Mouse (Mus musculus) kidney, postnatal 36 days (tissue): Measurements from ENCODE around the gene Xxylt1.

Source experiments
- DNase-seq, 2 experiments: peaks; one replicate each; pipeline ENCODE4 v3.0.0; 2021 to 2022; ENCODE audit warnings: mixed read lengths in 2 of 2

The Xxylt1 gene

GRCm38 (mm10) chr16:31024221-31024620, 57.0 kb downstream of the Xxylt1 start:
- DNase-seq = no peak

GRCm38 (mm10) chr16:31023803-31024202, 57.4 kb downstream of the Xxylt1 start:
- no peak for DNase-seq

GRCm38 (mm10) chr16:31022287-31022686, 58.9 kb downstream of the Xxylt1 start:
- DNase-seq = peak; percentile 53 to 58

- DNase-seq = no peak
These were observed 61.7 kb downstream of the Xxylt1 start for GRCm38 (mm10) chr16:31019514-31019913.

GRCm38 (mm10) chr16:31017687-31018413, 63.4 kb downstream of the Xxylt1 start:
- no peak for DNase-seq

- DNase-seq = no peak
These were observed 64.6 kb downstream of the Xxylt1 start for GRCm38 (mm10) chr16:31016669-31017068.

GRCm38 (mm10) chr16:31016169-31016568, 65.1 kb downstream of the Xxylt1 start:
- DNase-seq = peak in 1 of 2 experiments; percentile 75

GRCm38 (mm10) chr16:31015271-31015670, 66.0 kb downstream of the Xxylt1 start:
- DNase-seq = no peak

- no peak for DNase-seq
These were observed 69.0 kb downstream of the Xxylt1 start for GRCm38 (mm10) chr16:31012236-31012635.

GRCm38 (mm10) chr16:31010443-31010842, 70.8 kb downstream of the Xxylt1 start:
- DNase-seq = no peak

- peak in 1 of 2 experiments; percentile 39 for DNase-seq
These were observed 72.9 kb downstream of the Xxylt1 start for GRCm38 (mm10) chr16:31008326-31008725.

- DNase-seq = no peak
These were observed 73.7 kb downstream of the Xxylt1 start for GRCm38 (mm10) chr16:31007582-31007981.

GRCm38 (mm10) chr16:31005693-31006092, 75.5 kb downstream of the Xxylt1 start:
- peak in 1 of 2 experiments; percentile 42 for DNase-seq

- no peak for DNase-seq
These were observed 76.9 kb downstream of the Xxylt1 start for GRCm38 (mm10) chr16:31004321-31004682.

GRCm38 (mm10) chr16:31003592-31004320, 77.5 kb downstream of the Xxylt1 start:
- peak; percentile 63 to 73 for DNase-seq

GRCm38 (mm10) chr16:31002926-31003325, 78.3 kb downstream of the Xxylt1 start:
- DNase-seq = no peak

- no peak for DNase-seq
These were observed 79.1 kb downstream of the Xxylt1 start for GRCm38 (mm10) chr16:31002117-31002516.

GRCm38 (mm10) chr16:30998711-30999110, 82.5 kb downstream of the Xxylt1 start:
- DNase-seq = no peak

- DNase-seq = peak; percentile 66 to 74
These were observed 83.2 kb downstream of the Xxylt1 start for GRCm38 (mm10) chr16:30998048-30998447.

GRCm38 (mm10) chr16:30995446-30995845, 85.8 kb downstream of the Xxylt1 start:
- no peak for DNase-seq

- DNase-seq = no peak
These were observed 86.4 kb downstream of the Xxylt1 start for GRCm38 (mm10) chr16:30994881-30995280.

- no peak for DNase-seq
These were observed 86.9 kb downstream of the Xxylt1 start for GRCm38 (mm10) chr16:30994296-30994695.

GRCm38 (mm10) chr16:30992568-30992967, 88.7 kb downstream of the Xxylt1 start:
- DNase-seq = peak; percentile 51 to 56

GRCm38 (mm10) chr16:30990661-30991060, 90.6 kb downstream of the Xxylt1 start:
- no peak for DNase-seq
